Mouse (Mus musculus): ENCODE data around the gene Prp2. TPM values are rescaled to one million over a fixed set of nuclear protein-coding genes. Genes with fewer than 3 reads are reported as not detected.
"Not testable (repeated sequence)": the region's sequence is repeated elsewhere in the genome, so short reads cannot be mapped to it uniquely, and the experiment has no call there.

Gene Prp2
- not detected in 2 replicates for polyA plus RNA-seq (2016; fragmentation: Nextera tagmentation; extraction: Ambion mirVana)

GRCm38 (mm10) chr6:132595613-132596012 is at the start of gene Prp2:
Prp2 (plus strand) TSS chr6:132595913.
- 59% methylated on average over 2 of the region's 2 CpGs for WGBS
- not testable (repeated sequence) for H3K9ac ChIP-seq; ATAC-seq (ENCODE audit: insufficient number of reproducible peaks, low FRiP score); H3K4me2 ChIP-seq; H3K4me1 ChIP-seq (replicated peaks); H3K27ac ChIP-seq (ENCODE audit: poor library complexity, severe bottlenecking); H3K9me3 ChIP-seq (replicated peaks); H3K36me3 ChIP-seq; H3K27me3 ChIP-seq (replicated peaks); H3K4me3 ChIP-seq

GRCm38 (mm10) chr6:132569509-132569908 is 26.2 kb upstream of the Prp2 start, which contains the start of gene Prh1:
Prh1 (plus strand) TSS chr6:132569809.
- not testable (repeated sequence) for H3K9me3 ChIP-seq (replicated peaks); H3K27ac ChIP-seq (ENCODE audit: poor library complexity, severe bottlenecking); H3K4me1 ChIP-seq (replicated peaks); H3K4me3 ChIP-seq; H3K27me3 ChIP-seq (replicated peaks); H3K4me2 ChIP-seq; ATAC-seq (ENCODE audit: insufficient number of reproducible peaks, low FRiP score); H3K9ac ChIP-seq; H3K36me3 ChIP-seq
- 59% methylated on average over 1 of the region's 1 CpGs for WGBS

GRCm38 (mm10) chr6:132649399-132649798 is 53.7 kb downstream of the Prp2 start:
- H3K27ac ChIP-seq (ENCODE audit: poor library complexity, severe bottlenecking) = no peak overlapping the region

More at GRCm38 (mm10) chr6:132649399-132649798, 53.7 kb downstream of the Prp2 start:
- Histone ChIP-seq H3K27me3 (replicated peaks) (no peaks in the 10 kb centered on the region), H3K4me1 (replicated peaks) (no peaks in the 10 kb centered on the region), H3K9me3 (replicated peaks) (peaks cover 2% of the 10 kb centered on the region; the same call in 1 of the 2 replicates), H3K36me3 (no peaks in the 10 kb centered on the region), H3K4me3 (no peak overlapping the region), H3K9ac (no peak overlapping the region), H3K4me2 (no peak overlapping the region)
- no peak for ATAC-seq (ENCODE audit: insufficient number of reproducible peaks, low FRiP score)

Other genes with a start within 250 kb of the Prp2 start
- not detected in 2 replicates for gene Gm8882, start 231.8 kb upstream of the Prp2 start, polyA plus RNA-seq (2016; fragmentation: Nextera tagmentation; extraction: Ambion mirVana)
- gene Prh1, start 26.1 kb upstream of the Prp2 start, polyA plus RNA-seq (2016; fragmentation: Nextera tagmentation; extraction: Ambion mirVana) = not detected in 2 replicates
- gene A630073D07Rik, start 55.6 kb downstream of the Prp2 start, polyA plus RNA-seq (2016; fragmentation: Nextera tagmentation; extraction: Ambion mirVana) = not detected in 2 replicates
- gene Tas2r120, start 61.0 kb downstream of the Prp2 start, polyA plus RNA-seq (2016; fragmentation: Nextera tagmentation; extraction: Ambion mirVana) = not detected in 2 replicates
- not detected in 2 replicates for gene Tas2r121, start 105.1 kb downstream of the Prp2 start, polyA plus RNA-seq (2016; fragmentation: Nextera tagmentation; extraction: Ambion mirVana)
- gene Tas2r122, start 116.0 kb downstream of the Prp2 start, polyA plus RNA-seq (2016; fragmentation: Nextera tagmentation; extraction: Ambion mirVana) = not detected in 2 replicates
- gene Tas2r115, start 142.1 kb downstream of the Prp2 start, polyA plus RNA-seq (2016; fragmentation: Nextera tagmentation; extraction: Ambion mirVana) = not detected in 2 replicates
- not detected in 2 replicates for gene Tas2r124, start 158.8 kb downstream of the Prp2 start, polyA plus RNA-seq (2016; fragmentation: Nextera tagmentation; extraction: Ambion mirVana)
- gene Tas2r102, start 166.2 kb downstream of the Prp2 start, polyA plus RNA-seq (2016; fragmentation: Nextera tagmentation; extraction: Ambion mirVana) = not detected in 2 replicates
- gene Tas2r136, start 182.2 kb downstream of the Prp2 start, polyA plus RNA-seq (2016; fragmentation: Nextera tagmentation; extraction: Ambion mirVana) = not detected in 2 replicates
- not detected in 2 replicates for gene Tas2r117, start 206.9 kb downstream of the Prp2 start, polyA plus RNA-seq (2016; fragmentation: Nextera tagmentation; extraction: Ambion mirVana)